Mouse (Mus musculus) left cerebral cortex, adult 9 months (tissue): Measurements from ENCODE around the gene Dst.
"Not testable (repeated sequence)": the region's sequence is repeated elsewhere in the genome, so short reads cannot be mapped to it uniquely, and the experiment has no call there.

ENCODE experiments used
- DNase-seq, 2 experiments: peaks; one replicate each; pipeline ENCODE4 v3.0.0; 2022; ENCODE audit warnings: low spot score in 2 of 2

Dst gene

GRCm38 (mm10) chr1:34061860-34062259 lies 153.8 kb downstream of the Dst start:
- DNase-seq, result no peak

GRCm38 (mm10) chr1:34063943-34064342 lies 155.9 kb downstream of the Dst start:
- no peak for DNase-seq

DNA sequence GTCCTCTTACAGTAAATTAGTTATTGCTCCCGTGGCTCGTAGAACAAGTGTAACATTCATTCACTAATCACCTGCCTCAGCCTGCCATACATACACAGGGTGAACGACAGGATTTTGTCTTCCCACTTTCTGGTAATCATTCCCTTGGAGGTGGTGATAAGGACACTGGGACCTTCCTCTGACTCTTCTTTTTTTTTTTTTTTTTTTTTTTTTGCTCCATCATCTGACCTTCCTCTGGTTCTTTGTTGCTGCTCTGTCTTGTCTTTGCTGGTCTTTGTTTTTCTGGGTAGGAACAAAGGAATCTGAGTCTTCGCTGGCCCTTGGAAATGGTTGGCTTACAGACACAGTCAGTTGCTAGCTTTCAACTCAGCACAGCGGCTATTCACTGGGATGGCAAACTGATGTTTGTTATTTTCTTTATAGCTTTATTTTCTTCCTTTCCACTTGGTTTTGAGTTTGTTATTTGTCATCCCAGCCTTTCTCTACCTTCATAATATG lies 157.6 kb downstream of the Dst start:
- no peak for DNase-seq

GRCm38 (mm10) chr1:34066401-34066800 lies 158.4 kb downstream of the Dst start:
- DNase-seq, result not testable (repeated sequence)

GRCm38 (mm10) chr1:34068341-34068740 lies 160.3 kb downstream of the Dst start:
- DNase-seq, result no peak

GRCm38 (mm10) chr1:34069514-34070290 lies 161.7 kb downstream of the Dst start:
- DNase-seq, result no peak

GRCm38 (mm10) chr1:34070474-34070873 lies 162.4 kb downstream of the Dst start:
- DNase-seq, result no peak

GRCm38 (mm10) chr1:34070991-34071639 lies 163.1 kb downstream of the Dst start:
- DNase-seq, result no peak

GRCm38 (mm10) chr1:34072262-34072661 lies 164.2 kb downstream of the Dst start:
- no peak for DNase-seq

GRCm38 (mm10) chr1:34073436-34074169 lies 165.6 kb downstream of the Dst start:
- no peak for DNase-seq

- DNase-seq, result no peak
Measured at GRCm38 (mm10) chr1:34074245-34075187, 166.5 kb downstream of the Dst start.

DNA sequence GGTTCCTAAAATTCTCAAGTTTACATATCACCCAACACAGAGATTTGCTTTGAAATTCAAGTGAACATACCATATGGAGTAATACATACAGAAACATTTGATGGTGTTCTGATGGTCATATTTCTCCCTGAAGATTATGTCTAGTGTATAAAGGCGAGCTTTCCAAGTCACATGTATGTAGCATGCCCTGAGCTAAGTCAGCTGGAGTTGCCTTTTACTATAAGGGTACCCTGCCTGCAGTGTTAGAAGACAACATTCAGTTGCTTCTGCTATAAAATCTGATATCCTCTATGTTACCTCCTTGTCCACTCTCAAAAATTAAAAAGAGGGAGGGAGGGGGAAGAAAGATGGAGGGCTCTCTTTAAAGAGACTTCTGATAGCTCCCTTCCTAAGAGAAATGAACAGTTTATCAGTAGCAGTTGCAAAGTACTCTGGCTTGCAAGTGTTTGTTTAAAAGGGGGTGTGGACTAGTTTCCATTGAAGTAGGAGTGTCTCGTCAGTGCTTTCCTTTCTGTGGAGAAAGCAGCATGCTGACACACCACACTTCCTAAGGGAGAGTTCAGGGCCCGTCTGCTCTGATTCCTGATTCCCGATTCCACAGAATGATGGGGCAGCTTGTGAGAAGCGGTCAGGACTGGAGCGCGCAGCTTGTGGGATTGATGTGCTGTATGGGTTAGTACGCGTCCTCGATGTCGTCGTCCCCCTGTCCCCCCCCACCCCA lies 168.8 kb downstream of the Dst start:
- DNase-seq, result no peak

GRCm38 (mm10) chr1:34077422-34077790 lies 169.4 kb downstream of the Dst start:
- no peak for DNase-seq

GRCm38 (mm10) chr1:34077941-34078340 lies 169.9 kb downstream of the Dst start:
- DNase-seq, result no peak

DNA sequence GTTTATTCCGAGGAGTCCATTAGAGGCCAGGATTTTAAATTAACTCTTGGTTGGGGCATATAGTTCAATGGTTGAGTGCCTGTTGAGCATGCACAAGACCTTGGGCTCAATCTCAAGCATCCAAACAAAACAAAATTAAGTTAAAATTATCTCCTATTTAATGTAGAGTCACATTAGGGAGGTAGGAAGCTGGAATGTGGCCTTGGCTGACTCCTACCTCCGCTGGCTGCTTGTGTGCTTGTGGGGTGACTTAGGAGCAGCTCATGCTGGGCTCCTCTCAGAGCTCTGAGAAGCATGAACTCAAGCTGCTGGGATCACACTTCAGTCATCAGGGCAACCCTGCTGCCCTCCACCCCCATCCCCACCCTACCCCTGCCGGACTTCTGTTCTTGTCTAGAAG lies 181.0 kb downstream of the Dst start:
- DNase-seq, result no peak

DNA sequence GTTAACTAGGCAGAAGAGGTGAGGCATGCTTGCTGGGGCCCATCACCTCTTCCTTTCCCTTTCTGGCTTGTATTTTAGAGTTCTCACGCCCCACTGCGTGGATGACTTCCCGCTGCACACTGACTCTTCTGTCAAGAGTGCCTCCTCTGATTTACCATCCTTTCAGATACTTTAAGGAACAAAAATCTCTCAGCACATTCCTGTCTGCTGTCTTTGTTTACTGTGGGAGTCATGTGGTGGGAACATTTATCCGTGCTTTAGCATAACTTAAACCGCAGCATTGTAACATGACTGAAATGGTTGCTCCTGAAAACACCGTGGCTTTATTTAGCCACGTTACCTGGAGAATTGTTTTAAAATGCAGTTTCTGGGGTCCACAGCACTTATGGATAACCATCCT lies 182.7 kb downstream of the Dst start:
- DNase-seq, result no peak

DNA sequence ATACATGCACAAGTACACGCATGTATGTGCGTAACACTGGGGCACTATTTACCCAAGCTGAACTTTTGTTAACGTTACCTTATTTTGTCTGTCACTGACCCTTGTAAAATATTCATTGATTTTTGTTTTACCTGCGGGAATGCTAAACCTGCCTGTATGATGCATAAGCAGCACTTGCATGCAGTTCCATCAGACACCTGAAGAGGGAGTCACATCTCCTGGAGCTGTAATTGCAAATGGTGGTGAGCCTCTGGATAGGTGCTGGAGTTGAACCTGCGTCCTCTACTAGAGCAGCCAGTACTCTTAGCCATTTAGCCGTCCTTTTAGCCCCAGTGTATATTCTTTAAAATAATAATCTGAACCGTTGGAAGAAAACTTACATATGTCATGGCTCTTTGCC lies 185.6 kb downstream of the Dst start:
- DNase-seq, result no peak

GRCm38 (mm10) chr1:34094301-34094700 lies 186.3 kb downstream of the Dst start:
- DNase-seq, result no peak

DNA sequence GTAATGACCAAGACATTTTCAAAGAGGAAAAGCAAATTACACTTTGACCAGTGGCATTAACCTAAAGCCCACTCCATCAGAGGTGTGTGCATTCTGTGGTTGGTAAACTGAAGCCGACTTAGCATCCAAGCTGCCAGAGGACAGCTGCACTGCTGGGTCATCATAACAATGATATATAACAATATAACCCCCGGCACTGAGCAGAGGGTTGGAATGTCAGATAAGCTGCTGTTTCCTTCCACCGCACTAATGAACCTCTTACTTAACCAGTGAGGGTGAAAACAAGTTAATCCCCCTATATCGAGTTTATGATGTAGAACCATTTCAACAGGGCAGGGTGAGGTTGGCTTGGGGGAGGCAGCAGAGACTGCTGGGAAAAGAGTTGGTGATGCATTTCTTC lies 187.1 kb downstream of the Dst start:
- no peak for DNase-seq

GRCm38 (mm10) chr1:34096923-34097322 lies 188.9 kb downstream of the Dst start:
- no peak for DNase-seq

- peak in 1 of 2 experiments; percentile 40 for DNase-seq
Measured at GRCm38 (mm10) chr1:34097640-34098039, 189.6 kb downstream of the Dst start.
